Mouse (Mus musculus): ENCODE measurements around the gene Dact3.
A peak's percentile ranks its signal among the peaks of the same experiment; 100 is the strongest.

The Dact3 gene

DNA sequence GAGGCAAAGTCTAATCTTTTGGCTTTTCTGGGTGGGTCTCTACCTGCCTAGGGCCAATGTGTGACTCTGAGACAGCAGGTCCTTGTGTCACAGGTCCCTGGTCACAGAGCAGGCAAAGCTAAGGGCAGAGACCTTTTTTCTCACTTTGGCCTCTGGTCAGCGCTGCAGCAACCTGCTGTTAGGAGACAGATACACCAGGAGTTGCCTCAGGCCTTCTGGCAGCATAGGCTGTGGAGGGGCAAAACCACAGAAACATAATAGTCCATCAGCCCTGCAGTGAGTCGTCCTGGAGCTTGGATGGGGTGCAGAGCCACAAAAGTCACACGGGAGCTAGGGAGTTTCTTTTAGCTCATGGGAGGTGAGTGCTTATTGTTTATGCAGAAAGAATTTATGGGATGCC is 43.6 kb downstream of the Dact3 start:
- no peak for DNase-seq

DNA sequence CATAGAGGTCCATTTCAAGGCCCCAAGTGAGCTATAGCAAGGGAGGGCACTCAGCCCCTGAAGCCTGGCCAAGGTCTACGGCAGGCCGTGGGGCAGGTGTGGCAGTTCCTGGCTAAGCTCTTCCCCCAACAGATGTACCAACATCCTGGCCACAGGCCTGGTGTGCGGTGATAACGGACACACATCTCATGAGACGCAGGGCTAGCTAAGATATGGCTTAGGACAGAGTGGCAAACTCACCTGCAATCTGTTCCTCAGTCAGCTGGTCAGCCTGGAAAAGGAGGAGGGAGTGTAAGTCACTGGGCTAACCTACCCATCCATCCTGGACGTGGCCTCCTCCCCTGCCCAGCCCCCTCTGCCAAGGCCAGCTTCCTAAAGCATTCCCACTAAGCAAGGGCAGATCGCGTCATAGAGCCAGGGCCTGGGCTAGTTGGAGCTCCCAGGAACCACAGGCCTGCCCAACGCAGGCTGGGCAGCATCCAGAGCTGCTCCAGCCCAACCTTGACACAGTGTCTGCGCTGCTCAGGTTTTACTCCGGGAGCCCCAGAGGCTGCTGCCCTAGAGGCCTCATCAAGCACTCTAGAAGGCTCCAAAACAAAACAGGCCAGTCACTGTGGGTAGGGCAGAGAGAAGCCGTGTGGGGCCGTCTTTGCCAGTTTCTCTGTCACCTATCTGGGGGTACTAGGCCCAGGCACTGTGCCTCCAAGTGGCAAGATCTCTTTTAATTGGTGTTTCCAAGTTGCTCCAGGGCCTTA is 44.5 kb downstream of the Dact3 start:
- DNase-seq: no peak

DNA sequence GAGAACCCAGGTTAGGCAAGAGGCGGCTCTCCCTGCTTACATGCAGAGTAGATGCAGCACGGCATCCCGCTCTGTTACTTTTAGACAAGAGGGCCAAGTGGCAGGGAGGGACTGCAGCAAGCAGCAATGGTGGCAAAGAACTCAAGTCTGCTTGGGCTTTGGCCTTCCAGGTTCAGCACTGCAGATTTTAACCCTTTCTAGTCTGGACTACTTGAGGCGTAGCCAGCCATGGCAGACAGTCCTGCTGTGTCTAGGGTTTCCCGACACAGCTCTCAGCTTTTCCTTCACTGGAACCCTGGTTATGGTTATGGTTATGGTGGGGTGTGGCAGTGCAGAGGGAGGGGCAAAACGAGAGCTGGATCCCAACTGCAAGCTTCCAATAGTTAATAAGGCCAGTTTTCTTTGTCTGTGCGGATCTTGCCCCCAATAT is 45.0 kb downstream of the Dact3 start:
- no peak for DNase-seq

DNA sequence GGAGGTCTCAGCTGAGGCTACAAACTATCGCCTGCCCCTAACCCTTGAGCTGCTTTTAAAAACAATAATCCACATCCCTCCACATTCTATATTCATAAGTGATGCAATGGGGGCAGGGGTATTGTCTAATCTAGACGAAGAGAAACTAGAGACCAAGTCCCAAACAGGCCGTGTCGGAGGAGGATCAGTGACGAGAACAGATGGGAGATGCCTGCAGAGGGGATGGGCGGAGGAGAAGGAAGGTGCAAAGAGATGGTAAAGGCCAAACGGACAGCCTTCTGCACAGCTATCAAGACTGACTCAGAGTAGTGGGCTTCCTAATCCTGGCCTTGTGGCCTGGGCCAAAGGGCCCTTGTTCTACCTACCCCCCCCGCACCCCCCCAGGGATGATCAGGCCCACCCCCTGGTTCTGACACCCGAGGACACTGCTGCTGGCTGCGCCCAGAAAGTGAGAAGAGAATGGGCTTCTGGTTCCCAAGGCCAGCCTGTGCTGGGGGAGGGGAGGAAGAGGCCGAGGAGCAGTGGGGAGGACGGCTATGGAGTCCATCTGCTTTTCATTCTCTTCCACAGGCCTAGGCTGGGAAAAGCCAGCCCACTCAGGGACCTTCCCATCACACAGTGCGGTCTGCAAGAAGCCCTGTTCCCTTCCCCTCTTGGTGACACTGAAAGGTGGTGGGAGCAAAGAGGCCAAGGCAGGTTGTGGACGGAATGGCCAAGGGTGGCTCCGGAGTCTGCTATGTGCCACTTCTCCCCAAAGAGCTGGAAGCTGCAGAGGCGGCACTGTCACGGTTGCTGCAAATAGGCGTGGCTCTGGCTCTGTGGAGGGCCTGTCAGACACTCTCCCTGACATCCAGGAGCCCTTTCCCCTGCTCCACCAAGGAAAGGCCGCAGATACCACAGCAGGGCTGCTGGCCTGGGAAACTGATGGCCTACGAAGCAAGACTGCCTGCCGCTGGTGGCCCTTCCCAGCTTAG is 46.0 kb downstream of the Dact3 start:
- no peak for DNase-seq

DNA sequence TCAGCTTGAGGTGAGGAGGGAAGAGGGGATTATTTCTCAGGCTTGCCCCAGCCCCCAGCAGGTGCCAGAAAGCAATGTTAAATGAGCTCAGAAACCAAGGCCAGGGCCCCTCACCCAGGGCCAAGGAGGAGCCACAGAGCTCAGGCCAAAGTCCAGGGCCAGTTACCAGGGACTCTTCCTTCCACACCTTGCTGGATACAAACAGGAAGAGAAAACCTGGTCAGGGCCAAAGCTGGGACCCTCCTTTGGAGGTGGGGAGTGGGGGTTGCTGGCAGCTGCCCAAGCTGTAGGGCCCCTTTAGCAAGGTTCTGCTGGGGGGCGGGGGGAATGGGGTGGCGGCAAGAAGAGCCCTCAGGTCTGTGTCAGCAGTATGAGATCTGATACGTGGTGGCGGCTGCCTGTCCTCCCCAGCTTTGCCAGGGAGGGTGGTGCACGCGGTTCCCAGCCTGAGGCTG is 46.8 kb downstream of the Dact3 start:
- DNase-seq: no peak

DNA sequence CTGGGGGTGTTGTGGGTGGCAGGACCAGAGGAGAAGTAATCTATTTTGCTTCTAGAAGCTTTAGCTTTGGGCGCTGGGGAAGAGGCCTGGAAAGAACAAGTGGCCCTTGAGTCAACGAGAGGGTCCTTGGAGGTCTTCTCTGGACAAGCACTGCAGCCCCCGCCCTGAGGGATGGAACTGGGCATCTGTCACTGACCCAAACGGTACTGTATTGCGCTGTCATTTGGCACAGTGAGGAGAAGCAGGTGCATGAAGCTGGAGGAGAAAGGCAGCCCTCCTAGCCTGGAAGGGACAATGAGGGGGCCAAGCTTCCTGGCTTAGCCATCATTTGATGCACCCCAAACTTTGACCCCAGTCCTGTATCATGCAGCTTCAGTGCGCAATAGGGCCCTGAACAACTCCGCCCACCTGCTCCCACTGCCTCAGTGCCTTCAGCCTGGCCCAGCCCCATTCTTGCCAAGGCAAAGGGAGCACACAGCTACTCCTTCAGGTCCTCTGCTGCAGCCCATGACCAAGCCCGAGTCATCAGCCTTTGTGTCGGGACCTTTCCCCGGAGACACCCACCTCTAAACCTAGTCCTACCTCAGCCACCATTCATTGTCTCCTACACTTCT is 47.4 kb downstream of the Dact3 start:
- peak; percentile 45 for DNase-seq

DNA sequence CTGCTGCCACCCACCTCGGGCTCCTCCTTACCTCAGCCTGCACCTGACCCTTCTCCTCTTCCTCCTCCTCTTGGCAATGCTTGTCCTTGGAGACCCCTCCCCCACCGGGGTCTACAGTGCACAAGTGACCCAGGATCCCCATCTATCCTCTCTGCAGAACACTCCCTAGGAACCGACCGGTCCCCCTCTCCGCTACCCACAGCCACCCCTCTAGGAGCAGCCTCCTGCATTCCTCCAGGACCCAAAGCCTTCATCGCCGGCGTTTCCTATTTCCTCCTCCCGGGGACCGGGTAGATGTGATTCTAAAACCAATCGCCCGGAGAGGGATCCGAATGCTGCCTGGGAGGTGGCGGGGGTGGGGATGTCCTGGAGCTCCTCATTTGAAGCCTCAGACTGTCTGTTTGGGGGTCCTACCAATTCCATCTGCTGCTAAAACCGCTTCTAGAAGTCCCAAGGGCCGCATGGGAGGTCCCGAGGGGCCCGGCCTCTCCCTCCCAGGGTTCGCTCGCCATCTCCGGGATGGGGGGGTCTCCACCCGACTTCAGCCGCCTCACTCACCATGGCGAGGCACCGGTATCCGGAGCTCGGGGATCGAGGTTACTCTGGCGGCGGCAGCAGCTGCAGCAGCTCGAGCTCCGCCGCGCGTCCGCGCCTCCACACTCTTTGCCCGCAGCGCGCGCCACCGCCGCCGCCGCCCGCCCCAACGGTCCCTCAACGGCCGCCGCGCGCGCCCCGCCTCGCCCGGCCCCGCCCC is 48.3 kb downstream of the Dact3 start:
- DNase-seq: peak; percentile 53

DNA sequence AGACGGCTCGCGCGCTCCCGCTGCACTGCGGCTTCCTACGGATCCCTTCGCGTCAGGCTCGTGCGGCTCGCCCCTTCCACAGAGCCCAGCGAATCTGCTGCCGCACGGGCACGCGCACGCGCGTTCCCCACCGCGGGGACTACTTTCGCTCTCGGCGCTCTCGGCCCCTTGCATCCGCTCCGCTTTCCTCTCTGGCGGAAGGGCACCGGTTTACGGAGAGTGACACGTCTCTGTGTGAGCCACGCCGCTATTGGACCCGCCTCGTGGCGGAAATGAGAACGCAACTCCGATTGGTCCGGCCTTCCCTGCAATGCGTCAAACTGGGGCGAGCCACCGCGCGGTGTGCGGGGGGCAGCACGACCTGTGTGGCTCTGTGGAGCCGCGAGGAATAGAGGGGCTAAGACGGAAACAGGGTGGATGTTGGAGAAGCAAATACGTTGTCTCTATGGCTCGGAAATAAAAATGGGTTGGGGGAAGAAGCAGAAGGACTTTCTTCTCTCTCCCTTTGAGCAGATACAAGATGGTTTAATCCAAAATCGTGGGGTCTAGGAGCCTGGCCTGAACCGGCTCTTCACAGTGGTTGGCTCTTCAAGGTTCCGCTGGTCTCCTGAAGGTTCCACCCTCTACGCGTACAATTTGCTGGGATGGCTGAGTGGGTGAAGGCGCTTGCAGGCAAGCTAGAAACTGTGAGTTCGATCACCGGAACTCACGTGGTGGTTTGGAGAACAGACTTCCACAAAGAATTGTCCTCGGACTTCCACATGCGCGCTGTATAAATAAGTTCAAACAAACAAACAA is 49.1 kb downstream of the Dact3 start, which contains the start of gene Calm3:
Calm3 (minus strand) TSS at position 78 of the 798 bp plus-strand sequence.
- peak; percentile 100 for DNase-seq

DNA sequence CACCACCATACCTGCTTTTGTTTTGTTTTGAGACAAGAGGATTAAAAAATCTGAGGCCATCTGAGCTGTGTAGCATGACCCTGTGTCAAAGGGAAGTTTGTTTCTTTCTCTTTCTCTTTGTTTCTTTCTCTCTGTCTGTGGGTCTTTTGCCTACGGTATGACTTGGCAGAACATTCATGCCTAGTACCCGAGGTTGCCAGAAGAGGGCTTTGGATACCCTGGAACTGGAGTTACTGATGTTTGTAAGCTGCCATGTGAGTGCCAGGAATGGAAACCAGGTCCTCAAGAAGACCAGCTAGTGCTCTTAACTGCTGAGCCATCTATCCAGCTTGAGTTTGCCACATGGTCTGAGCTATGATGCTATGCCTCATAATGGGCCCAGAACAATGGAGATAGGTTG is 53.2 kb downstream of the Dact3 start:
- no peak for DNase-seq

DNA sequence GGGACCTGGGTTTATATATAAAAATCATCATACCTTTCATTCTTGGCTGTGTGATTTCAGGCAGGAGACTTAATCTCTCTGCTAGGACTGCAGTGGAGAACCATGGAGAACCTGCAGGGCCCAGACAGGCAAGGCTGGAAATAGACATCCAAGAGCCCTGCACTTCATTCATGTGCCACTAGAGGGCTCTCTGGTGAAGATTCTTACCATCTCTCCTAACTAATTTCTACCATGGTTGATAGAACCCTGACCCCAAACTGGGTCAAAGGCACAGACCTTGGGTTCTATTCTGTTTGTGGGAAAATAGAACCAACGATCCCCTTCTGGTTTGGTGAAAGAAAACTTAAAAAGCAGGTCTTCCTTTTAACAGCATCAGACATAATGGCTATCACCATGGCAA is 55.7 kb downstream of the Dact3 start:
- DNase-seq: peak; percentile 71

DNA sequence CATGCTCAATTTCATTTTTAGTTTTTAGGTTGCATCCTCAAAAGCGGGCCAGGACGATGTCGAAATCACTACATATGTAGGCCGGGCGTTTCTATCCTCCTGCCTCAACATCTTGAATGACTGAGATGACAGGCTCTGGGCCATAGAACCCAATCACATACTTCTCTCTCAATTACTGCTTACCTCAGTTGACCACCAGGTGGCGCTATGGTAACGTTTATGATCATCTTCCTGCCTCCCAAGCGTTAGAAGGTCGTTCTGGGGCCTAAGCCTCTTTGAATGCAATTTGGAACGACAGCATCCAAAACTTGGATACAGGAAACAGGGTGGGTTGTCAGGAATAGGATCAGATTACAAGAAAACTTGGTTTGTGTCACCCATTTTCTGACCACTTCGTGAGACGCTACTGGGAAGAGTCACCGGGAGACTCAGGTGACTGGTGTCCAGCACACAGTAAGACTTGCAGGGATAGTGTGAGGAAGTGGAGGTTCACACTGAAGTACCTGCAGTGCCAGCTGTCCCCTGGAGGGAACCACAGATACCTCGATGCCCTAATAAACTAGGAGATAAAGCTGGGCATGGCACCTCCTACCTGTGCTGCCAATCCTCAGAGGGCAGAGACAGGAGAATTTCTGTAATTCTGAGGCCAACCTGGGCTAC is 57.0 kb downstream of the Dact3 start:
- DNase-seq: peak; percentile 86

DNA sequence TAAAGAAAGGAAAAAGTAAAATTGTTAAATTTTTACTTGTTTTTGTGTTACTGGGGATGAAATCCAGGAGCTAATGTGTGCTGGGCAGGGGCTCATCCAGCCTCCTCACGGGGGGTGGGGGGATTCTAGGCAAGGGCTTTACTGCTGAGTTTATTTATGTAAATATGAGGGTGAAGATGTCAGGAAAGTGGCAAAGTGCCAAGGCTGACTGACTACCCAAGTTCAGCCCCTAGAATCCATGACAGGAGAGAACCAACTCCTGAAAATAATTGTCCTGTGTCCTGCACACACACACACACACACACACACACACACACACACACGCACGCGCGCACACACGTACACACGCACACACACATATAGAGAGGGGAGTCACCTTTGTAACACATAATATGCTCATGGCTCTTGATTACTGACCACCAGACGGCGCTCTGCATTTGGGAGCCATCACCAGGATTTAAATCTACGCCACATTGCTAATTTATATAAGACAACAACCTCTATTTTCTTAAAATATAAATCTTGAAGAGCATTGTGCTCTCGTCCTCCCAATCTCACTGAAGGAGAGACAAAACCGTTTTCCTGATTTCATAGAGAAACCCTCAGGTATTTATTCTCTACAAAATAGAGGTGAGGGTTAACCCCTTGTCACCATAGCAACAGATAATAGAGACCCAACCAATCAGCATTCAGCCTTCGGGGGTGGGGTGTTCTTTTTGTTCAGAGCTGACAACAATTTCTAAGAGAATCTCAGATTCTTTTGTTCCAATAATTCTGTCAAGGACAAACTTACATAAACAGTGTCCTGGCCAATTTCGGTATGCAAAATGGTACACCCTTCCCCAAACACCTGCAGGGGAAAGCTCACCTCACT is 57.8 kb downstream of the Dact3 start:
- DNase-seq: peak; percentile 63
